Mouse (Mus musculus) stomach, postnatal 0 days (tissue): ENCODE data around the gene Prok2. TPM values are rescaled to one million over a fixed set of nuclear protein-coding genes. Genes with fewer than 3 reads are reported as not detected.
A peak's percentile ranks its signal among the peaks of the same experiment; 100 is the strongest.

Experiments
- ATAC-seq: fragments of 200-750 bp; cut with Nextera tagmentation; 2 replicates; pipeline ENCODE4 v1.8.0; 2017; ENCODE audit not compliant: low FRiP score, low TSS enrichment
- DNase-seq: peaks from one replicate; pipeline ENCODE4 v3.0.0-alpha.2; 2016; ENCODE audit warnings: low spot score
- H3K27ac ChIP-seq: fragments of 300-500 bp; sonication (generic); replicated peaks from 2 replicates; pipeline ENCODE4 v1.5.1; 2014; ENCODE audit warnings: mild to moderate bottlenecking, control low read depth
- H3K27me3 ChIP-seq: fragments of 300-500 bp; sonication (generic); 2 replicates; pipeline ENCODE4 v1.6.1; 2014; ENCODE audit warnings: low read length; ENCODE audit not compliant: control insufficient read depth, insufficient read depth
- H3K36me3 ChIP-seq: fragments of 300-500 bp; sonication (generic); 2 replicates; pipeline ENCODE4 v1.6.1; 2014; ENCODE audit warnings: low read length, mixed read lengths; ENCODE audit not compliant: control insufficient read depth, insufficient read depth
- H3K4me1 ChIP-seq: fragments of 300-500 bp; sonication (generic); replicated peaks from 2 replicates; pipeline ENCODE4 v1.6.1; 2014; ENCODE audit warnings: antibody characterized with exemption; ENCODE audit not compliant: control insufficient read depth, insufficient read depth
- H3K4me2 ChIP-seq: fragments of 300-500 bp; sonication (generic); replicated peaks from 2 replicates; pipeline ENCODE4 v1.6.1; 2014; ENCODE audit warnings: low read depth, mild to moderate bottlenecking, control low read depth, moderate library complexity
- H3K4me3 ChIP-seq: fragments of 300-500 bp; sonication (generic); 2 replicates; pipeline ENCODE4 v1.5.1; 2014; ENCODE audit warnings: low read depth, low read length, control low read depth
- H3K9ac ChIP-seq: fragments of 300-500 bp; sonication (generic); 2 replicates; pipeline ENCODE4 v1.6.1; 2014; ENCODE audit warnings: mild to moderate bottlenecking, low read length, control low read depth, mixed read lengths
- H3K9me3 ChIP-seq: fragments of 300-500 bp; sonication (generic); 2 replicates; pipeline ENCODE4 v1.6.1; 2016; ENCODE audit warnings: low read length; ENCODE audit not compliant: control insufficient read depth
- CTCF ChIP-seq: IDR thresholded peaks from 2 replicates; pipeline ENCODE4 v1.5.1; 2016; ENCODE audit warnings: antibody characterized with exemption, low read depth, mild to moderate bottlenecking, moderate library complexity
- EP300 ChIP-seq: optimal IDR thresholded peaks from 2 replicates; pipeline ENCODE3; 2016; ENCODE audit warnings: antibody characterized with exemption
- WGBS: fragments of 180-500 bp; shearing (Covaris S2); extraction: QIAGEN DNeasy Blood & Tissue Kit; methylation state at CpG from one replicate; pipeline ENCODE4 v1.1.7; 2014; 5-methylcytosine and 5-hydroxymethylcytosine counted together
- polyA plus RNA-seq: library from polyadenylated mRNA; unstranded; fragments of >200 nt; fragmentation: Nextera tagmentation; extraction: Ambion mirVana; gene quantifications from 2 replicates; pipeline ENCODE4 v1.2.1, GENCODE M21; 2015

Gene Prok2
- polyA plus RNA-seq, 1 experiment from 2014 or later, result 0.15 TPM

DNA sequence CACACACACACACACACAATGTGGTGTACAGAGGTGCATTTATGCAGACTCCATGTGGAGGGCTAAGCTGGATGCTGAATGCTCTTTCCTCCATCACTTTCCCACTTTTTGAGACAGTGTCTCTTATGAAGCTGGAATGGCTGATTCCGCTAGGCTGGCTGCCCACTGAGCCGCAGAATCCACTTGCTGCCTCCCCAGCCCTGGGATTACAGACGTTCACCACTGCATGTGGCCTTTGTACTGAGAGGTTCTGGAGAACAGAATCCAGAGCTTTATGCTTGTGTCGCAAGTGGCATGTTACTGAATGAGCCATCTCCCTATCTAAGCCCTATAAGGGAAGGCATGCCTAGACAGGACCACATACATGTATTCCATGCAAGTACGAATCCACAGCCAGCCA, 12.9 kb downstream of the Prok2 start:
- Histone ChIP-seq H3K4me2 (no peak overlapping the region), H3K9ac (no peak overlapping the region), H3K4me1 (no peaks in the 10 kb centered on the region), H3K27me3 (no peaks in the 10 kb centered on the region), H3K4me3 (no peak overlapping the region), H3K36me3 (no peaks in the 10 kb centered on the region), H3K9me3 (no peaks in the 10 kb centered on the region), H3K27ac (no peak overlapping the region)
- DNase-seq (no peak), ATAC-seq (no peak)
- WGBS, result 67% methylated on average over 5 of the region's 5 CpGs
- TF ChIP-seq EP300 (no peak), CTCF (no peak)

DNA sequence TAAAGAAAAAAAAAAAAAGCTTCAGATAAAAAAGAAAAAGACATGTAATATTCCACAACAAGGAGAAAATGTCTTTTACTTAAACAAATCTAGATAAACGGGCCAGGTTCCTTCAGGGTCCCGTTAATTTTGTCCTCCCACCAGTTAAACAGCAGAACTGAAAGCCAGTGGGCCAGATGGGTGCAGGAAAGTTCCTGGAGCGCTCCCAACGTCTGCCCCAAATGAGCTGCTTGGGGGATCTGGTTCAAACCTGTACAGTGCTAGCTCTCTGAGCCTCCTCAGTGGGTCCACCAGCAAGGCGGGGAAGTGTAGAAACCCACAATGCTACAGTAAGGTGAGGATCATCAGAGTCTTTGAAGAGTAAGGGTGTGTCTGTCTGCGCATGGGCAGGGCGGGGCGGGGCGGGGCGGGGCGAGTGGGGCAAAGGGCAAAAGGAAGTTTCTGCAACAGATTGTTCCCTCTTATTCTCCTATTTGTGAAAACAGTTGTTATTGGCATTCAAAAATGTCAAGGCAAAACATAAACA, 14.6 kb downstream of the Prok2 start:
- DNase-seq, result peak; percentile 26
- no peaks in the 10 kb centered on the region for H3K36me3 ChIP-seq
- no peak overlapping the region for H3K4me3 ChIP-seq
- no peaks in the 10 kb centered on the region for H3K27me3 ChIP-seq
- no peaks in the 10 kb centered on the region for H3K9me3 ChIP-seq
- 56% methylated on average over 11 of the region's 11 CpGs for WGBS
- no peak overlapping the region for H3K4me2 ChIP-seq
- no peak for TF ChIP-seq EP300
- no peak for TF ChIP-seq CTCF
- no peak for ATAC-seq
- no peak overlapping the region for H3K9ac ChIP-seq
- no peaks in the 10 kb centered on the region for H3K4me1 ChIP-seq
- H3K27ac ChIP-seq, result no peak overlapping the region

DNA sequence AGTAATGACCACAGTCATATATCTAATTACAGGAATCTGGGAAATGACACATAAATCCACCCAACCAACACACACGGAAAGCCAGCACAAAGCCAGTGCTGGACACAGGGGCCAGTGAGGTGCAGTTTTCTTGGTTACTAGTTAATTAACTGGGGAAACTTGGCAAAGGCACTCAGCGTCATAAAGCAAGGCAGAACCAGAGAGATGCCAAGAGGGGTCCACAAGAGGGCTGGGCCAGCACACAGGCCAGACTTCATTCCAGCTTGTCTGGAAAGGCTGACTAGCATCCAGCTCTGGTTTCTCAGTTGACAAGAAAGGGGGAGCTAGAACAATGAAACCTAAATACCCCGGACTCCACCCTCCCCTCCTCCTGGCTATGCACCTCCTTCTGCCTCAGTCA, 25.7 kb downstream of the Prok2 start:
- TF ChIP-seq EP300 (no peak), CTCF (no peak)

DNA sequence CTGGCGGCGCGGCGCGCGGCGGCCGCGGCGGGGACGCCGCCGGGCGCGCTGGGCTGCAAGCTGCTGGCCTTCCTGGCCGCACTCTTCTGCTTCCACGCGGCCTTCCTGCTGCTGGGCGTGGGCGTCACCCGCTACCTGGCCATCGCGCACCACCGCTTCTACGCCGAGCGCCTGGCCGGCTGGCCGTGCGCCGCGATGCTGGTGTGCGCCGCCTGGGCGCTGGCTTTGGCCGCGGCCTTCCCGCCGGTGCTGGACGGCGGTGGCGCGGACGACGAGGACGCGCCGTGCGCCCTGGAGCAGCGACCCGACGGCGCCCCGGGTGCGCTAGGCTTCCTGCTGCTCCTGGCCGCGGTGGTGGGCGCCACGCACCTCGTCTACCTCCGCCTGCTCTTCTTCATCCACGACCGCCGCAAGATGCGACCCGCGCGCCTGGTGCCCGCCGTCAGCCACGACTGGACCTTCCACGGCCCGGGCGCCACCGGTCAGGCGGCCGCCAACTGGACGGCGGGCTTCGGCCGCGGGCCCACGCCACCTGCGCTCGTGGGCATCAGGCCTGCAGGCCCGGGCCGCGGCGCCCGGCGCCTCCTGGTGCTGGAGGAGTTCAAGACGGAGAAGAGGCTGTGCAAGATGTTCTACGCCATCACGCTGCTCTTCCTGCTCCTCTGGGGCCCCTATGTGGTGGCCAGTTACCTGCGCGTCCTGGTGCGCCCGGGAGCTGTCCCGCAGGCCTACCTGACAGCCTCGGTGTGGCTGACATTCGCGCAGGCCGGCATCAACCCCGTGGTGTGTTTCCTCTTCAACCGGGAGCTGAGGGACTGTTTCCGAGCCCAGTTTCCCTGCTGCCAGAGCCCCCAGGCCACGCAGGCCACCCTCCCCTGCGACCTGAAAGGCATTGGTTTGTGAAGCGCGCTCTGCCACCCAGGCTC, 33.0 kb downstream of the Prok2 start:
- TF ChIP-seq EP300 (no peak), CTCF (no peak; the same call in 1 of the 2 replicates)
- H3K4me2 ChIP-seq, result peak overlapping the region; percentile 93
- no peaks in the 10 kb centered on the region for H3K36me3 ChIP-seq
- H3K4me1 ChIP-seq, result no peaks in the 10 kb centered on the region
- peak; percentile 49 for ATAC-seq
- no peaks in the 10 kb centered on the region; the same call in 1 of the 2 replicates for H3K27me3 ChIP-seq
- 2% methylated on average over 77 of the region's 110 CpGs for WGBS
- H3K27ac ChIP-seq, result no peak overlapping the region
- no peaks in the 10 kb centered on the region for H3K9me3 ChIP-seq
- H3K9ac ChIP-seq, result peak overlapping the region; percentile 74
- peak overlapping the region; percentile 65 for H3K4me3 ChIP-seq
- DNase-seq, result peak; percentile 38

More for the DNA sequence above, 25.7 kb downstream of the Prok2 start:
- no peaks in the 10 kb centered on the region for H3K4me1 ChIP-seq
- no peak for ATAC-seq
- H3K9me3 ChIP-seq, result no peaks in the 10 kb centered on the region
- no peak overlapping the region for H3K27ac ChIP-seq
- H3K9ac ChIP-seq, result no peak overlapping the region
- H3K4me2 ChIP-seq, result no peak overlapping the region
- no peak overlapping the region for H3K4me3 ChIP-seq
- H3K36me3 ChIP-seq, result no peaks in the 10 kb centered on the region
- 39% methylated on average over 3 of the region's 3 CpGs for WGBS
- no peak for DNase-seq
- H3K27me3 ChIP-seq, result no peaks in the 10 kb centered on the region

GRCm38 (mm10) chr6:99692206-99692915, 33.8 kb downstream of the Prok2 start, which contains the start of gene Gpr27:
TSS of gene Gpr27 (plus strand) at chr6:99692679.
- Histone ChIP-seq H3K27me3 (no peaks in the 10 kb centered on the region; the same call in 1 of the 2 replicates), H3K36me3 (no peaks in the 10 kb centered on the region), H3K4me3 (peak within 1 kb of the TSS; percentile 65), H3K27ac (no peak within 1 kb of the TSS; the same call in 1 of the 2 replicates), H3K4me2 (peak within 1 kb of the TSS; percentile 93), H3K4me1 (no peaks in the 10 kb centered on the region), H3K9ac (peak within 1 kb of the TSS; percentile 74), H3K9me3 (no peaks in the 10 kb centered on the region)
- TF ChIP-seq CTCF (no peak), EP300 (no peak)
- ATAC-seq, result peak; percentile 78
- WGBS, result under 1% methylated on average over 48 of the region's 112 CpGs
- DNase-seq, result peak; percentile 33
